ENCODE assay signal across 17 mouse cellular contexts in the genomic region with DNA sequence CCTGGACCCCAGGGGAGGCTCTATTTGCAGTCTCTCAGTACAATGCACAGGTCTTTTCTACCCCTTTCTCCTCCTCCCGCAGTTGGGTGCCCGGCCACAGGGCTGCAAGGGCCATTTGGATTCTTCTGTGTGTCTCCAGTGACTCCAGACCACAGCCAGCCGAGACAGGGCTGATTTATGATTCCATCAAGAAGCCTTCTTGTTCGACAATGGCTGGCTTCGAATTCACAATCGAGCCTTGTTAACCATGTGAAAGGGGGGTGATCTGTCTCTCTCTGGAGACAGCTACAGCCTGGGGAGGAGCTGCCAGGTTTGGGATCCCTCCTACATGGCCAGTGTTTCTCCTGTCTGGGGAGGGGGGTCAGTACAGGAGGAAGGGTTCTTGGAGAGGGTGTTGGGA.
A peak's percentile ranks its signal among the peaks of the same experiment; 100 is the strongest.
DNase-seq lines count a peak whose midpoint lies in the region; ATAC-seq lines count a peak whose summit lies in the region.
"Had no signal": no experiment of that assay in that cellular context is flagged by ENCODE, and none has a peak within 500 bp of the region (broad histone marks: within the 10 kb centered on the region; RNA-seq: fewer than 3 reads in every experiment).

No protein-coding gene starts in this region.

- ATAC-seq in heart, embryonic 16.5 days (replicated peaks; ENCODE audit: extremely low read depth, insufficient read depth, low FRiP score), result 0 out of 2 replicates have a peak, but pooled peaks have one; percentile 10
- peak; percentile 85 for ATAC-seq in hindbrain, embryonic 16.5 days
- ATAC-seq in neural tube, embryonic 14.5 days (ENCODE audit: low read depth), result peak; percentile 81
- no peak for ATAC-seq in heart, embryonic 11.5 days (replicated peaks; ENCODE audit: insufficient number of reproducible peaks, low FRiP score, low TSS enrichment)
- no peak for ATAC-seq in heart, embryonic 12.5 days (ENCODE audit: insufficient number of reproducible peaks, low FRiP score)

- no peak overlapping the region for H3K9ac ChIP-seq in heart, embryonic 16.5 days (ENCODE audit: low read length)
- H3K9ac ChIP-seq in hindbrain, embryonic 16.5 days (ENCODE audit: low read depth, low read length), result no peak overlapping the region
- H3K9ac ChIP-seq in neural tube, embryonic 14.5 days (replicated peaks; ENCODE audit: low read depth, low read length), result no peak overlapping the region
- H3K9ac ChIP-seq in heart, embryonic 11.5 days (ENCODE audit: low read depth, low read length), result no peak overlapping the region
- no peak overlapping the region for H3K9ac ChIP-seq in heart, embryonic 12.5 days
- H3K9ac ChIP-seq: forebrain, embryonic 12.5 days had no signal

- 52% methylated on average over 6 of the region's 6 CpGs for WGBS in heart, embryonic 16.5 days
- 18% methylated on average over 6 of the region's 6 CpGs for WGBS in hindbrain, embryonic 16.5 days
- 2% methylated on average over 6 of the region's 6 CpGs for WGBS in neural tube, embryonic 14.5 days
- 38% methylated on average over 6 of the region's 6 CpGs for WGBS in heart, embryonic 11.5 days (ENCODE audit: insufficient replicate concordance)
- WGBS in heart, embryonic 12.5 days, result 44% methylated on average over 6 of the region's 6 CpGs

- peaks cover 9% of the 10 kb centered on the region for H3K4me1 ChIP-seq in heart, embryonic 16.5 days (ENCODE audit: control insufficient read depth, insufficient read depth, low read length)
- H3K4me1 ChIP-seq in hindbrain, embryonic 16.5 days (ENCODE audit: control insufficient read depth, insufficient read depth, low read depth, low read length), result peaks cover 3% of the 10 kb centered on the region; the same call in 1 of the 2 replicates
- H3K4me1 ChIP-seq in neural tube, embryonic 14.5 days (ENCODE audit: control insufficient read depth, insufficient read depth, low read length), result peaks cover 12% of the 10 kb centered on the region; the same call in 1 of the 2 replicates
- no peaks in the 10 kb centered on the region for H3K4me1 ChIP-seq in heart, embryonic 11.5 days (ENCODE audit: control insufficient read depth, insufficient read depth, low read length)
- peaks cover 8% of the 10 kb centered on the region; the same call in 1 of the 2 replicates for H3K4me1 ChIP-seq in heart, embryonic 12.5 days (replicated peaks)
- H3K4me1 ChIP-seq: forebrain, embryonic 12.5 days; megakaryocyte, embryonic 14.5 days had no signal

- DNase-seq in heart, postnatal 36 days, result no peak
- peak; percentile 34 for DNase-seq in embryo, embryonic 9.5 days (ENCODE audit: extremely low spot score)
- no peak for DNase-seq in frontal cortex, postnatal 25 days (ENCODE audit: low spot score in 2 of 2)
- DNase-seq: kidney, adult 11 months; kidney, postnatal 10 days; lung, adult 2 months; right cerebral cortex, postnatal 4 days; thymus, adult 2 months had no signal

- H3K27me3 ChIP-seq in heart, embryonic 16.5 days (ENCODE audit: control insufficient read depth, insufficient read depth, low read length), result no peaks in the 10 kb centered on the region
- H3K27me3 ChIP-seq in hindbrain, embryonic 16.5 days (replicated peaks; ENCODE audit: control insufficient read depth, insufficient read depth, low read length), result no peaks in the 10 kb centered on the region
- no peaks in the 10 kb centered on the region for H3K27me3 ChIP-seq in neural tube, embryonic 14.5 days (ENCODE audit: control insufficient read depth, insufficient read depth, low read length)
- no peaks in the 10 kb centered on the region for H3K27me3 ChIP-seq in heart, embryonic 11.5 days (ENCODE audit: control insufficient read depth, insufficient read depth, low read length)
- no peaks in the 10 kb centered on the region for H3K27me3 ChIP-seq in heart, embryonic 12.5 days (replicated peaks)
- H3K27me3 ChIP-seq: forebrain, embryonic 12.5 days had no signal

- H3K27ac ChIP-seq in heart, embryonic 16.5 days (ENCODE audit: low read length), result no peak overlapping the region
- peak overlapping the region; percentile 13; the same call in 1 of the 2 replicates for H3K27ac ChIP-seq in hindbrain, embryonic 16.5 days (ENCODE audit: low read depth, low read length)
- H3K27ac ChIP-seq in neural tube, embryonic 14.5 days (ENCODE audit: low read depth, low read length), result peak overlapping the region; percentile 19; the same call in 1 of the 2 replicates
- H3K27ac ChIP-seq in heart, embryonic 11.5 days (ENCODE audit: low read depth, low read length), result no peak overlapping the region
- H3K27ac ChIP-seq in heart, embryonic 12.5 days (ENCODE audit: poor library complexity, severe bottlenecking), result no peak overlapping the region
- H3K27ac ChIP-seq: forebrain, embryonic 12.5 days; limb, embryonic 10.5 days had no signal

- H3K4me3 ChIP-seq in heart, embryonic 16.5 days (ENCODE audit: low read length), result no peak overlapping the region
- H3K4me3 ChIP-seq in hindbrain, embryonic 16.5 days (ENCODE audit: low read length), result no peak overlapping the region
- no peak overlapping the region for H3K4me3 ChIP-seq in neural tube, embryonic 14.5 days (ENCODE audit: low read depth, low read length)
- no peak overlapping the region for H3K4me3 ChIP-seq in heart, embryonic 11.5 days (ENCODE audit: low read depth, low read length)
- no peak overlapping the region for H3K4me3 ChIP-seq in heart, embryonic 12.5 days
- H3K4me3 ChIP-seq: forebrain, embryonic 12.5 days; limb, embryonic 10.5 days; megakaryocyte, embryonic 14.5 days had no signal

- no peaks in the 10 kb centered on the region for H3K9me3 ChIP-seq in heart, embryonic 16.5 days (replicated peaks; ENCODE audit: control insufficient read depth, low read length)
- no peaks in the 10 kb centered on the region for H3K9me3 ChIP-seq in hindbrain, embryonic 16.5 days (ENCODE audit: control insufficient read depth, low read length)
- H3K9me3 ChIP-seq in neural tube, embryonic 14.5 days (ENCODE audit: control insufficient read depth, low read length), result no peaks in the 10 kb centered on the region
- H3K9me3 ChIP-seq in heart, embryonic 11.5 days (replicated peaks; ENCODE audit: control insufficient read depth, low read length), result no peaks in the 10 kb centered on the region
- H3K9me3 ChIP-seq in heart, embryonic 12.5 days (replicated peaks), result no peaks in the 10 kb centered on the region
- H3K9me3 ChIP-seq: forebrain, embryonic 12.5 days; limb, embryonic 10.5 days had no signal

- H3K4me2 ChIP-seq in heart, embryonic 16.5 days (ENCODE audit: low read depth, low read length), result no peak overlapping the region
- no peak overlapping the region for H3K4me2 ChIP-seq in hindbrain, embryonic 16.5 days (ENCODE audit: low read length)
- H3K4me2 ChIP-seq in neural tube, embryonic 14.5 days (ENCODE audit: low read depth, low read length), result no peak overlapping the region
- H3K4me2 ChIP-seq in heart, embryonic 11.5 days, result no peak overlapping the region
- H3K4me2 ChIP-seq in heart, embryonic 12.5 days, result no peak overlapping the region
- H3K4me2 ChIP-seq: forebrain, embryonic 12.5 days had no signal

- H3K36me3 ChIP-seq in heart, embryonic 16.5 days (ENCODE audit: control insufficient read depth, insufficient read depth), result no peaks in the 10 kb centered on the region
- H3K36me3 ChIP-seq in hindbrain, embryonic 16.5 days (ENCODE audit: control insufficient read depth, insufficient read depth, low read length), result no peaks in the 10 kb centered on the region
- H3K36me3 ChIP-seq in neural tube, embryonic 14.5 days (ENCODE audit: control insufficient read depth, insufficient read depth, low read length), result no peaks in the 10 kb centered on the region
- H3K36me3 ChIP-seq in heart, embryonic 11.5 days (ENCODE audit: control insufficient read depth, insufficient read depth, low read length), result no peaks in the 10 kb centered on the region
- H3K36me3 ChIP-seq in heart, embryonic 12.5 days, result no peaks in the 10 kb centered on the region
- H3K36me3 ChIP-seq: forebrain, embryonic 12.5 days; G1E; limb, embryonic 10.5 days had no signal

- intact Hi-C loops in heart, postnatal 36 days (cut with DNase I), result no loop called here

Comparison
In these comparisons a context has a peak if more than half of its experiments do, and no peak if none do; other contexts are left out.
1. ATAC-seq: peak in heart, embryonic 16.5 days (single experiment), hindbrain, embryonic 16.5 days (single experiment) and neural tube, embryonic 14.5 days (single experiment); none in heart, embryonic 11.5 days (single experiment) and heart, embryonic 12.5 days (single experiment).
2. H3K27ac ChIP-seq: peak in hindbrain, embryonic 16.5 days (single experiment) and neural tube, embryonic 14.5 days (single experiment); none in heart, embryonic 16.5 days (single experiment), heart, embryonic 11.5 days (single experiment) and heart, embryonic 12.5 days (single experiment).